Mouse (Mus musculus) erythroblast, embryonic 14.5 days (primary cell): ENCODE data around the gene Gstz1. TPM values are rescaled to one million over a fixed set of nuclear protein-coding genes. Genes with fewer than 3 reads are reported as not detected.
"Not testable (repeated sequence)": the region's sequence is repeated elsewhere in the genome, so short reads cannot be mapped to it uniquely, and the experiment has no call there.

ENCODE experiments used
- H3K27me3 ChIP-seq: 2 replicates; pipeline ENCODE4 v1.6.1; 2012; ENCODE audit warnings: inconsistent platforms; ENCODE audit not compliant: control insufficient read depth
- H3K36me3 ChIP-seq: 2 replicates; pipeline ENCODE4 v1.6.1; 2012; ENCODE audit warnings: mild to moderate bottlenecking, inconsistent platforms; ENCODE audit not compliant: control insufficient read depth
- H3K4me1 ChIP-seq: 2 replicates; pipeline ENCODE4 v1.6.1; 2012; ENCODE audit warnings: inconsistent platforms; ENCODE audit not compliant: control insufficient read depth
- H3K4me3 ChIP-seq: replicated peaks from 2 replicates; pipeline ENCODE3; 2012; ENCODE audit warnings: moderate library complexity, mild to moderate bottlenecking, inconsistent platforms
- H3K9me3 ChIP-seq: 2 replicates; pipeline ENCODE4 v1.6.1; 2012; ENCODE audit warnings: low read length, inconsistent platforms, mixed read lengths; ENCODE audit not compliant: control insufficient read depth
- GATA1 ChIP-seq: IDR thresholded peaks from 2 replicates; pipeline ENCODE4 v1.6.1; 2012; ENCODE audit warnings: low read length, inconsistent platforms, mixed read lengths
- TAL1 ChIP-seq: IDR thresholded peaks from 3 replicates; pipeline ENCODE4 v1.6.1; 2012; ENCODE audit warnings: low read length, inconsistent platforms, mixed read lengths
- polyA plus RNA-seq: library from polyadenylated mRNA; stranded (reverse); fragments of >175 nt; gene quantifications from 2 replicates; pipeline ENCODE4 v1.2.3, GENCODE M21; 2012

The Gstz1 gene
- polyA plus RNA-seq, 1 experiment: 0.29 TPM

GRCm38 (mm10) chr12:87148136-87148535 lies 1.2 kb downstream of the Gstz1 start:
- Histone ChIP-seq H3K27me3 (no peaks in the 10 kb centered on the region), H3K9me3 (peaks cover 20% of the 10 kb centered on the region), H3K4me1 (peaks cover 25% of the 10 kb centered on the region), H3K4me3 (peak overlapping the region; percentile 97), H3K36me3 (peaks cover 9% of the 10 kb centered on the region)
- no peak for TF ChIP-seq GATA1
- TF ChIP-seq TAL1: no peak

- Histone ChIP-seq H3K9me3 (peaks cover 29% of the 10 kb centered on the region), H3K4me3 (no peak overlapping the region)
- no peak for TF ChIP-seq GATA1
Observed at GRCm38 (mm10) chr12:87149471-87149870, 2.5 kb downstream of the Gstz1 start.

GRCm38 (mm10) chr12:87154448-87154847 lies 7.5 kb downstream of the Gstz1 start:
- H3K27me3 ChIP-seq, H3K4me1 ChIP-seq, H3K4me3 ChIP-seq: not testable (repeated sequence)
- Histone ChIP-seq H3K36me3 (peaks cover 16% of the 10 kb centered on the region), H3K9me3 (peaks cover 39% of the 10 kb centered on the region)

More at GRCm38 (mm10) chr12:87149471-87149870, 2.5 kb downstream of the Gstz1 start:
- Histone ChIP-seq H3K36me3 (peaks cover 9% of the 10 kb centered on the region), H3K27me3 (no peaks in the 10 kb centered on the region), H3K4me1 (peaks cover 25% of the 10 kb centered on the region)

GRCm38 (mm10) chr12:87157361-87157760 lies 10.4 kb downstream of the Gstz1 start:
- Histone ChIP-seq H3K27me3 (no peaks in the 10 kb centered on the region), H3K4me1 (peaks cover 21% of the 10 kb centered on the region), H3K9me3 (peaks cover 27% of the 10 kb centered on the region), H3K36me3 (peaks cover 25% of the 10 kb centered on the region), H3K4me3 (peak overlapping the region; percentile 48)
- TF ChIP-seq GATA1 (no peak), TAL1 (no peak)

- Histone ChIP-seq H3K4me1 (peaks cover 28% of the 10 kb centered on the region), H3K36me3 (peaks cover 32% of the 10 kb centered on the region), H3K27me3 (no peaks in the 10 kb centered on the region), H3K9me3 (peaks cover 22% of the 10 kb centered on the region), H3K4me3 (peak overlapping the region; percentile 32)
- no peak for TF ChIP-seq TAL1
- TF ChIP-seq GATA1: no peak
Observed at GRCm38 (mm10) chr12:87158099-87158498, 11.1 kb downstream of the Gstz1 start.

GRCm38 (mm10) chr12:87160310-87160709 lies 13.3 kb downstream of the Gstz1 start:
- Histone ChIP-seq H3K36me3 (peaks cover 45% of the 10 kb centered on the region), H3K9me3 (peaks cover 8% of the 10 kb centered on the region), H3K27me3 (no peaks in the 10 kb centered on the region), H3K4me3 (no peak overlapping the region), H3K4me1 (peaks cover 31% of the 10 kb centered on the region)
- TF ChIP-seq TAL1: no peak
- TF ChIP-seq GATA1: no peak

GRCm38 (mm10) chr12:87160815-87161214 lies 13.8 kb downstream of the Gstz1 start:
- peaks cover 3% of the 10 kb centered on the region for H3K9me3 ChIP-seq
- H3K4me3 ChIP-seq: no peak overlapping the region
- H3K36me3 ChIP-seq: peaks cover 41% of the 10 kb centered on the region
- TF ChIP-seq GATA1: no peak
- TF ChIP-seq TAL1: no peak
- H3K4me1 ChIP-seq: peaks cover 31% of the 10 kb centered on the region
- no peaks in the 10 kb centered on the region for H3K27me3 ChIP-seq

- no peak overlapping the region for H3K4me3 ChIP-seq
- H3K36me3 ChIP-seq: peaks cover 11% of the 10 kb centered on the region
- H3K27me3 ChIP-seq: no peaks in the 10 kb centered on the region
- no peaks in the 10 kb centered on the region for H3K9me3 ChIP-seq
- no peak for TF ChIP-seq TAL1
- no peak for TF ChIP-seq GATA1
- H3K4me1 ChIP-seq: no peaks in the 10 kb centered on the region
Observed at GRCm38 (mm10) chr12:87175194-87175946, 28.4 kb downstream of the Gstz1 start.

GRCm38 (mm10) chr12:87177631-87178030 lies 30.7 kb downstream of the Gstz1 start:
- Histone ChIP-seq H3K36me3 (peaks cover 2% of the 10 kb centered on the region), H3K27me3 (no peaks in the 10 kb centered on the region), H3K4me1 (no peaks in the 10 kb centered on the region), H3K9me3 (no peaks in the 10 kb centered on the region), H3K4me3 (no peak overlapping the region)
- TF ChIP-seq GATA1 (no peak), TAL1 (no peak)

- H3K9me3 ChIP-seq: no peaks in the 10 kb centered on the region
- H3K27me3 ChIP-seq: no peaks in the 10 kb centered on the region
- peaks cover 3% of the 10 kb centered on the region for H3K4me1 ChIP-seq
- no peaks in the 10 kb centered on the region for H3K36me3 ChIP-seq
- no peak overlapping the region for H3K4me3 ChIP-seq
- TF ChIP-seq TAL1 (no peak), GATA1 (no peak)
Observed at GRCm38 (mm10) chr12:87193008-87193407, 46.0 kb downstream of the Gstz1 start.
